Mouse (Mus musculus) adipocyte (in vitro differentiated cells): ENCODE measurements at regions not wholly inside any gene's neighbourhood (a gene's known extent, or its start where the extent isn't known, plus 50 kb on each side); places are given as distances from the start of the nearest gene placed in this dataset.
"Not testable (repeated sequence)": the region's sequence is repeated elsewhere in the genome, so short reads cannot be mapped to it uniquely, and the experiment has no call there.

Experiments used
- DNase-seq: peaks from one replicate; pipeline ENCODE4 v3.0.0-alpha.2; 2016; ENCODE audit warnings: low spot score

- DNase-seq: no peak
Observed at GRCm38 (mm10) chr9:72166084-72166483, 54.4 kb upstream of the Tcf12 start.

- no peak for DNase-seq
Observed at GRCm38 (mm10) chr9:72166611-72167010, 54.9 kb upstream of the Tcf12 start.

- DNase-seq: no peak
Observed at GRCm38 (mm10) chr9:72169231-72169630, 57.6 kb upstream of the Tcf12 start.

- DNase-seq: no peak
Observed at GRCm38 (mm10) chr9:72169728-72170188, 58.1 kb upstream of the Tcf12 start.

DNA sequence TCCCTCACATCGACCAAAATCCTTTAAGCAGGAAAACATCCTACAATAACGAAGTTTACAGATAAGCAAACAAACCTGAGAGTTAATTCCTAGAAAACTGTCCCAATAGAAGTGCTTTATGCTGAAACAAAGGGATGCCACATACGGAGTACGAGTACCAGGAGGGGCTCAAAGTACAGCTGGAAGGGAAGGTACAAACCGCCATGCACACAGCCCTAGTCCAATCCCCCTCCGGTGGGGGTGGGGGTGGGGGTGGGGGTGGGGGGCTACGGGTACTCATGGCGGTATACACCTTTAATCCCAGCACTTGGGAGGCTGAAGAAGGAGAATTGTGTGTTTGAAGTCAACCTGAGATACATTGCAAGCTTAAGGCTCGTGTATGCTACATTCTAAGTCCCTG is 58.6 kb upstream of the Tcf12 start:
- no peak for DNase-seq

GRCm38 (mm10) chr9:72172331-72172730 is 60.7 kb upstream of the Tcf12 start:
- no peak for DNase-seq

- no peak for DNase-seq
Observed at GRCm38 (mm10) chr9:72180972-72181371, 69.3 kb upstream of the Tcf12 start.

GRCm38 (mm10) chr9:72183336-72183735 is 71.7 kb upstream of the Tcf12 start:
- peak; percentile 48 for DNase-seq

GRCm38 (mm10) chr9:72183925-72184324 is 72.3 kb upstream of the Tcf12 start:
- DNase-seq: peak; percentile 96

GRCm38 (mm10) chr9:72189867-72190266 is 78.2 kb upstream of the Tcf12 start:
- DNase-seq: peak; percentile 16

GRCm38 (mm10) chr9:72190631-72191030 is 79.0 kb upstream of the Tcf12 start:
- no peak for DNase-seq

DNA sequence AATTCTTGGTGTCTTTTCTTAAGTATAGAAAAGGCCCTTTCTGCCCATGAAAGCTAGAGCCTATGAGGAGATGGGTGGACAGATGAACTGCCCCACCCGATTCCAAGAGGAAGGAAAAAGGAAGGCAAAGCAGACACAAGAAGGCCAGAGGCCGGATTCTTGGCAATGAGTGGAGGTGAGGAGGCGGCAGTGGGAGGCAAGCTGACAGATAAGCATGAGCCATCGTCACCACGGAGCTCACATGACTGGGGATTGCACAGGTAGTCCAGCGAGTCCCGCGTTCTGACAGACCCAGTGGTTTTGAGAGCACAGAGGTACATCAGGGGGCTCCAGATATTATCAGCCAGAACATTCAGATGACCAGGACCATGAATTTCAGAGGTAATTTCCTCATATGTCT is 79.4 kb upstream of the Tcf12 start:
- no peak for DNase-seq

DNA sequence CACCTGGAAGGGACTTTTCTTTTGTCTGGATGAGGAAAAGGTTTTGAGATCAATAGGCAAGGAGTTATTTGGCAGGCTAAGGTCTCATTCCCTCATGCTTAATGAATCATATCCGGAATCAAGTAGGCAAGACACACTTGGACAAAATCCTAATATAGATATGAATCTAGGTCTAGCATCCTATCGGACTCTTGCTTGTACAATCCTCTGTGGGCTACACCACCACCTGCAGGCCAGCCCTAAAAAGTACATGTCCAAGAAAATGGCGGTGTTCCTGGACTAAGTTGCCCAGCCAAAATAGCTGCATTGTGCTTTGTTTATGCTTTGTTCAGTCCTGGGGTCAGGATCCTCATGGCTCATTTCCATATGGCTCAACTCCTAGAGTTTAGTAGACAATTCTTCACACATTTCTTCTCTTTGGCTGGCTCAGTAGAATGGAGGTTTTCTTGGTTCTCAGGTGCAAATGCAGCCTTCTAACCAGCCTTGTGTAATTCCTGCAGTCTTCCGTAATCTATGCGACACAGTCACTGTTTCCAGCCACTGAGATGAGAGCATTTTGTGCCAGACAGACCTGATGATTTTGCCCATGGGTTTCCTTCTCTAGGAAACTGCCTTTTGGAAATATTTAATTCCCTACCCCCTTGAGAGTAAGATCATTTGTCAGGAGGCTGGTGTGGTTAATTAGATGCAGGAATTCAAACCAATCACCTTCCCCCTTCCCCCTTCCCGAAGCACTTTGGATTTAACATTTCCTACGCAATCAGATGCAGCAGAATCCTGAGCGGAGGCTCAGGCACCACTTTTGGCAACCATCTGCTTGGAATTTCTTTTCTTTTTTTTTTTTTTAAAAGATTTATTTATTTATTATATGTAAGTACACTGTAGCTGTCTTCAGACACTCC is 80.6 kb upstream of the Tcf12 start:
- DNase-seq: peak; percentile 85

GRCm38 (mm10) chr9:72192953-72193337 is 81.3 kb upstream of the Tcf12 start:
- DNase-seq: not testable (repeated sequence)

- DNase-seq: no peak
Observed at GRCm38 (mm10) chr9:72195348-72195747, 79.3 kb upstream of the Zfp280d start.

GRCm38 (mm10) chr9:72196626-72197330 is 77.9 kb upstream of the Zfp280d start:
- peak; percentile 74 for DNase-seq

DNA sequence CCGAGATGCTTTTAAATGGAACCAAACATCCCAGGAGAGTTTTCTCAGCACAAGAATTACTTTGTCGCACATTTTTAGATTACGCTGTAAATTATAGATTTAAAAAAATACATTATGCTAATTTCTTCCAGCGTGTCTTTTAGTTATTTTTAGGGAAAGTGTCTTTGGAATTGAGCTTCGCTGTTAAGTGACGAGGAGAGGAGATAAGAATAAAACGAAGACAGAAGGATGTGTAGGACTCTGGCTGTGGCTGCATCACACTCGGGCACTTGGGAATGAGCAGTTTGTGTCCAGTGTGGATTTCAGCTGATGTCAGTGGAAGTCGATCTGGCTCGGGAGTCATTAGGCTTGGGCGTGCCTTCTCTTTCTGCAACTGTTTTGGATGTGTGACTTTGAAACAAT is 77.3 kb upstream of the Zfp280d start:
- DNase-seq: peak; percentile 25

GRCm38 (mm10) chr9:72198976-72199375 is 75.7 kb upstream of the Zfp280d start:
- no peak for DNase-seq

DNA sequence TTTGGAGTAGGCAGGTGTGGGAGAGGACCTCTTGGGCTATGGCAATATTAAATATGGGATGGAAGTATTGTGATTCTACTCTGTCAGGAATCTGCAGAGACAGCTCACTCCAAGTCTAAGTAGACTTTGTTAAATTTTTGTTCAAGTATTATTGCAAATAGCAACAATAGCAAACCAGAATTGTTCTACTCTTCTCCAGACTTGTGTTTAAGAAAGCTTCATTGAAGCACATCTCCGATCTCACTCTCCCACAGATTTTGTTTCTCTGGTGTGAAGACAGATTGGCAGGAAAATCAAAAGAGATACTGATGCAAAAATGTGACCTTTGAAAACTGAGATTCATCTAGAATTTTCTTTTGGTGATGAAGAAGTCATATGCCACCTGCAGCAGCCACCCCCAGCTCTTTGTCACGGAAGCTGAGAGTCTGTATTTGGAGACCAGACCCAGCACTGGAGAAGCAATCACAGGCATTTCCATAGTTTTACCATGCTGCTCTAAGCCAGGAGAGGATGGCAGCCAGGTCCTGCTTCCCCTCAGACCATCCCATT is 70.2 kb upstream of the Zfp280d start:
- no peak for DNase-seq

DNA sequence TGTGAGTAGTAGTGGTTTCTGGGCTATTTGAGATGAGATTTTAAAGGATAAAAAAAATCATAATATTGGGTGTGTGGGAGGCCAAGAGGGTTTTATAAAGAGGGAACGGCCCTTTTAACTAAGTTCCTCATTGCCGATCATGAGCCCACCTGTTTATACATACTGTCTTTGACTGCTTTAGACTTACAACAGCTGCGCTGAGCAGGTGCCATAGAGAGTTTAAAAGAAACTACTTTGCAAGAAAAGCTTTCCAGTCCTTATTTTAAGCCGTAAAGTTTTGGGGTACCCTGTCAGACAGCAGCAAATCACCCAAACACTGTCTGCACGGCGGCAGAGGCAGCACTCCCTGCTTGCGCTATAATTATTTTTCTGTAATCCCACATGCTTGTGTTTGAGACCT is 68.8 kb upstream of the Zfp280d start:
- no peak for DNase-seq

DNA sequence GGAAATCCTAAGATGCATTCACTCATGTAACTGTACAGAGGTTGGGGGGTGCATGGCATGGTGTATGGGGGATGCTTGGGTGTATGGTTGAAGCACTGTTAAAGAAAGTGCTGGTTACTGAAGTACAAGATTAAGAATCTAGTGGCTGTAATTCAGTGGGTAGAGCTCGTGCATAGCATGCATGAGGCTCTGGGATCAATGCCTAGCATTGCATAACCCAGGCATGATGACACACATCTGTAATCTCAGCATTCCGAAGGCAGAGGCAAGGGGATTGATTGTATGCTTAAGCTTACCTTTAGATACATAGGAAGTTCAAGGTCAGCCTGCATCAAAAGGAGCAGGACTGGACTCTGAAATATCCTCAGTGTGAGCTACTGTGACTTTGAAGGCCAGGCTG is 67.7 kb upstream of the Zfp280d start:
- DNase-seq: peak; percentile 63

DNA sequence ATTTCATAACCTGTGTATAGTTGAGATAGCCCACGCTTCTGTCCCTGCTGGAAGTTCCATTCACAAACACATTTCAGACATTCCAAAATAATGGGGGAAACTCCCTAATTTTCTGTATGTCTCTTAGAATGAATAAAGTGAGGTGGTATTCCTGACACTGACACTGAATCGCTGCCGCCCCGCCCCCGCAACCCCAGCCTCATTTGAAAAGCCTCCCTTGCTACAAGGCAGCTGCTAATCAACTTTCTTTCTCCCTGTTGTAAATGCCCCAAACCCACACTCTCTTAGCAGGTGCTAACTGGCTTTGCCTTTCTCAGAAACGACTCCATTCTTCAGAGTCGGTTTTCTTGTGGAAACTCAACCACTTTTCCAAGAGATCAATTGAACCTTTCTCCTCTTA is 66.4 kb upstream of the Zfp280d start:
- no peak for DNase-seq
